Mouse (Mus musculus): ENCODE measurements around the gene Fam107b. TPM values are rescaled to one million over a fixed set of nuclear protein-coding genes. Genes with fewer than 3 reads are reported as not detected.

The Fam107b gene
- total and polyA plus RNA-seq, 3 experiments: 3.6 to 34.1 (median 19.4) TPM

DNA sequence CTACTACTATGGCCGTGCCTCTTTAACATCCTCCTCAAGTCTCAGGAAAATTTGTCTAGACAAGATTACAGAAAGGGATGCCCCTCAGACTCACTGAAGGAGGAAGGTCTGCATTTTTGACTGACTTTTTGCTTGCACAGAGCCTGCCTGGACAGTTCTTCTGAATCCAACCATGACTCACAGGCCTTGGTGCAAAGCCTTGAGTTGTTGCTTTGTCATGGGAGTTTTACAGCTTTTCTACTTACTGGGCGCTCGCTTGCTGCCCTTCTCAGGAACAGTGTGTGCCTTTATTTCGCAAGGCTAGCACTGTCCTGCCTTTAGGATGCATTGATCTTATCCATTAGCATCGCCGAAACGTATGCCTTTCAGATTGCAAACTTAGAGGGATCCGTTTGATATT lies 215.3 kb downstream of the Fam107b start:
- ATAC-seq (ENCODE audit: extremely low read depth, insufficient number of reproducible peaks, low FRiP score, poor library complexity, severe bottlenecking): no peak
- Histone ChIP-seq H3K4me3 (ENCODE audit: low read depth, low read length) (no peak overlapping the region), H3K36me3 (replicated peaks) (peaks cover 13% of the 10 kb centered on the region), H3K4me1 (ENCODE audit: insufficient read depth, low read depth, low read length) (no peaks in the 10 kb centered on the region), H3K9me3 (replicated peaks) (no peaks in the 10 kb centered on the region), H3K27me3 (ENCODE audit: insufficient read depth, low read length) (no peaks in the 10 kb centered on the region)
- no peak for TF ChIP-seq POLR2AphosphoS5 (IDR thresholded peaks at IDR 0.05; ENCODE audit: insufficient replicate concordance, low read depth, low read length)
- TF ChIP-seq GATA2 (IDR thresholded peaks at IDR 0.05; ENCODE audit: borderline replicate concordance, low read depth, low read length): no peak
- TF ChIP-seq CTCF (IDR thresholded peaks at IDR 0.05; ENCODE audit: low read depth, low read length): no peak
- no peak for TF ChIP-seq TAL1 (conservative IDR thresholded peaks at IDR 0.05; ENCODE audit: low read depth, low read length)
- TF ChIP-seq GATA1 (IDR thresholded peaks at IDR 0.05; ENCODE audit: borderline replicate concordance, low read length): no peak
- DNase-seq (ENCODE audit: low spot score): no peak

DNA sequence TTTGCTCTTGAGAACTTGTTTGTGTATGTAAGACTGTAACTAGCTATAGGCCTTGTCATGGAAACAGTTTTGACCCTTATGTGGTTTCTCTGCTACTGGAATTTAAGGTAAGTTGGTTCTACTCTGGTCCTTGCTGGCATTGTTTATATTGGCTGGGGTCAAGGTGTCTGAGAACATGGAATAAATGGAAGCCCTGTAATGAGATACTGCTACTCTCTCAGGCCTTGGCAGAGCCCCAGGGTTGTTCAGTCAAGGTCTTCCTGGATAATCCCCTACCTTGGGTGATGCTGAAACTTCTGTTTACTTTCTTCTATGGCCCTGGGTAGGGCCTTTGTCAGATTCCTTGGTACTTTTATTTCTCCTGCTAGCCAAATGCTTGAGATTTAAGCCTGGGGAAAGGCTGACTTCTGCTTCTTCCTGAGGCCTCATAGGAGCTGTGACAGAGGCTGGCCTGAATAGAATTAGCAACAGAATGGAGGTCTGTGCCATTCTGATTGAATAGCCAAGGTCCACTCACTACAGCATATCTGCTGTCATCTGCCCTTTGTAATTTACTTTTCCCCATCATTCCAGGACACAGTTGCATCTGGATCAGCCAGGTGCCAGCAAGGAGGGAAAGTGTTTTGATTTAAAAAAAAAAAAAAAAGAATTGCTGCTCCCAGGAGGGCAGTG lies 217.6 kb downstream of the Fam107b start:
- Histone ChIP-seq H3K27me3 (ENCODE audit: insufficient read depth, low read length) (no peaks in the 10 kb centered on the region), H3K36me3 (replicated peaks) (no peaks in the 10 kb centered on the region), H3K9me3 (replicated peaks) (no peaks in the 10 kb centered on the region), H3K4me3 (ENCODE audit: low read depth, low read length) (no peak overlapping the region), H3K4me1 (ENCODE audit: insufficient read depth, low read depth, low read length) (no peaks in the 10 kb centered on the region)
- no peak for TF ChIP-seq POLR2AphosphoS5 (IDR thresholded peaks at IDR 0.05; ENCODE audit: insufficient replicate concordance, low read depth, low read length)
- no peak for TF ChIP-seq GATA1 (IDR thresholded peaks at IDR 0.05; ENCODE audit: borderline replicate concordance, low read length)
- TF ChIP-seq GATA2 (IDR thresholded peaks at IDR 0.05; ENCODE audit: borderline replicate concordance, low read depth, low read length): no peak
- no peak for TF ChIP-seq CTCF (IDR thresholded peaks at IDR 0.05; ENCODE audit: low read depth, low read length)
- no peak for TF ChIP-seq TAL1 (conservative IDR thresholded peaks at IDR 0.05; ENCODE audit: low read depth, low read length)
- no peak for DNase-seq (ENCODE audit: low spot score)
- ATAC-seq (ENCODE audit: extremely low read depth, insufficient number of reproducible peaks, low FRiP score, poor library complexity, severe bottlenecking): no peak

DNA sequence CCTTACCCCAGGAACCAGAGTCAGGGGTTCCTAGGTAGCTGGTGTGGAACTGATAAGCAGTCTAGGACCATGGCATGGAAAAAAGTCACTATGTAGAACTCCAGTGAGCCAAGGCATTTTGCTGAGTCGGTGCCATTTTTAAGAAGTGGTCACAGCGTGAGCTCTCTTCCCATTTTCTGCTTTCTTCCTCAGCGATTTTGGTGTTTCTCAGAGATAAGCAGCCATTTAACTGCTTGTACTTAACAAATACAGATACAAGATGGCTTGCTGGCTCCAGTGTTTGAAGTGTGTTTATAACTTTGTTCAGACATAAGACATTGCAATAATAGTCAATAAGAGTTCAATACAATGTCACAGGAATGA lies 218.1 kb downstream of the Fam107b start:
- Histone ChIP-seq H3K9me3 (replicated peaks) (no peaks in the 10 kb centered on the region), H3K4me3 (ENCODE audit: low read depth, low read length) (no peak overlapping the region), H3K27me3 (ENCODE audit: insufficient read depth, low read length) (no peaks in the 10 kb centered on the region), H3K36me3 (replicated peaks) (no peaks in the 10 kb centered on the region), H3K4me1 (ENCODE audit: insufficient read depth, low read depth, low read length) (no peaks in the 10 kb centered on the region)
- no peak for TF ChIP-seq TAL1 (conservative IDR thresholded peaks at IDR 0.05; ENCODE audit: low read depth, low read length)
- TF ChIP-seq GATA1 (IDR thresholded peaks at IDR 0.05; ENCODE audit: borderline replicate concordance, low read length): no peak
- no peak for TF ChIP-seq POLR2AphosphoS5 (IDR thresholded peaks at IDR 0.05; ENCODE audit: insufficient replicate concordance, low read depth, low read length)
- no peak for TF ChIP-seq CTCF (IDR thresholded peaks at IDR 0.05; ENCODE audit: low read depth, low read length)
- no peak for TF ChIP-seq GATA2 (IDR thresholded peaks at IDR 0.05; ENCODE audit: borderline replicate concordance, low read depth, low read length)
- ATAC-seq (ENCODE audit: extremely low read depth, insufficient number of reproducible peaks, low FRiP score, poor library complexity, severe bottlenecking): no peak
- no peak for DNase-seq (ENCODE audit: low spot score)

DNA sequence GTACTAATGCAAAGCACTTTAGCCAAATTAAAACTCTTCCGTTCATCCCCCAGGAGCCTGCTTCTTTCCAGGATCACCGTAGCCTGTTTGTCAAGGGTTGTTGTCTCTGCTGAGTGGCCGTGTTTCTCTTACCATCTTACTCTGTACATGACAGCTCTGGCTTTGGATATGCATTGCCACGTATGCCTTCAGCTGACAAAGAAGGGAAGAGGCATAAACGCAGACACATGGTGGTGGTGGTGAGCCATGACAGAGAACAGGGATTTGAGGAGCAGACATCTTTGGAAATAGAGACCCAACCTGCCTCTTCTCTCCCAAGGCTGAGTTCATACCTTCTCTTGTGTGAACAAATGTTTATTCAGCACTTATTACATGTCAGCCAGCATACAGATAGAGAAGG lies 226.3 kb downstream of the Fam107b start:
- TF ChIP-seq GATA1 (IDR thresholded peaks at IDR 0.05; ENCODE audit: borderline replicate concordance, low read length): no peak
- TF ChIP-seq GATA2 (IDR thresholded peaks at IDR 0.05; ENCODE audit: borderline replicate concordance, low read depth, low read length): no peak
- TF ChIP-seq CTCF (IDR thresholded peaks at IDR 0.05; ENCODE audit: low read depth, low read length): no peak
- TF ChIP-seq POLR2AphosphoS5 (IDR thresholded peaks at IDR 0.05; ENCODE audit: insufficient replicate concordance, low read depth, low read length): no peak
- no peak for TF ChIP-seq TAL1 (conservative IDR thresholded peaks at IDR 0.05; ENCODE audit: low read depth, low read length)
- Histone ChIP-seq H3K9me3 (replicated peaks) (no peaks in the 10 kb centered on the region), H3K4me1 (ENCODE audit: insufficient read depth, low read depth, low read length) (no peaks in the 10 kb centered on the region)

DNA sequence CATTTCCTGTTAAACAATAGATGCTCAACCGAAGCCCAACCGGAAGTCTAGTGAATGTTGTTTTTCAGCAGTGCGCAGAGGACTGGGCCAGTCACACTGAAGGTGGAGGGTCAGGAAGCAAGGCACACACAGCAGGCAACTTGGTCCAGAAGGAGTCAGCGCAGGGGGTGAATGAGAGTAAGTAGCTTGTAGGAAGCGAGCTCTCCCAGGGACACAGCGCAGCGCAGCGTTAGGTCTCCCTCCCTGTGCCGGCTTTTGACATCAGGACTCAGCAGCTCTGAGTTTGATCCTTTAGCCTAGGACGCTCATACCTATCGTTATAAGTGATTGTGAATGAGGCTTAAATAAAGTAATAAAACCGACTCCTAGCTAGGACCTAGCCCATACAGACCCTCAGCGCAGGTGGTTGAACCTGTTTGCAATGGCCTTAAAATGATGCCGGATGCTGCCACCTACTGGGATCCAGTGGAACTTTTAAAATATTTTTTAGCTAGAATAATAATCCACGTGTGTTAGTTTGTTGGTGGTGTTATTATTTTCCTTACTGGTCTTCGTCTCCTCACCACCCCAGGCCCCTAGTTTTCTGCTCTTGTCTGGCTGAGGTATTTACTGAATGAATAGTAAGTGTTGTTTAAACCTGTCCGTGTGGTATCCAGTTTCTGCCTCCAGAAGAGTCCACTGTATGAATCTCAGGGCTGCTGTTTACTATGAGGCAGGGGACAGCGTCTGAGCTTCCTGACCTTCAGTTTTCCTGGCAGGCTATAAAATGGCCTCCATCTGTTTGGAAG lies 229.7 kb downstream of the Fam107b start:
- TF ChIP-seq CTCF (IDR thresholded peaks at IDR 0.05; ENCODE audit: low read depth, low read length) (no peak), TAL1 (conservative IDR thresholded peaks at IDR 0.05; ENCODE audit: low read depth, low read length) (no peak), GATA2 (IDR thresholded peaks at IDR 0.05; ENCODE audit: borderline replicate concordance, low read depth, low read length) (no peak), GATA1 (IDR thresholded peaks at IDR 0.05; ENCODE audit: borderline replicate concordance, low read length) (no peak), POLR2AphosphoS5 (IDR thresholded peaks at IDR 0.05; ENCODE audit: insufficient replicate concordance, low read depth, low read length) (no peak)
- no peaks in the 10 kb centered on the region for H3K9me3 ChIP-seq (replicated peaks)
- H3K4me1 ChIP-seq (ENCODE audit: insufficient read depth, low read depth, low read length): no peaks in the 10 kb centered on the region
- no peaks in the 10 kb centered on the region for H3K36me3 ChIP-seq (replicated peaks)
- DNase-seq (ENCODE audit: low spot score): no peak
- ATAC-seq (ENCODE audit: extremely low read depth, insufficient number of reproducible peaks, low FRiP score, poor library complexity, severe bottlenecking): no peak
- H3K27me3 ChIP-seq (ENCODE audit: insufficient read depth, low read length): no peaks in the 10 kb centered on the region
- no peak overlapping the region for H3K4me3 ChIP-seq (ENCODE audit: low read depth, low read length)

More for the DNA sequence above, 226.3 kb downstream of the Fam107b start:
- Histone ChIP-seq H3K4me3 (ENCODE audit: low read depth, low read length) (no peak overlapping the region), H3K36me3 (replicated peaks) (no peaks in the 10 kb centered on the region), H3K27me3 (ENCODE audit: insufficient read depth, low read length) (no peaks in the 10 kb centered on the region)
- DNase-seq (ENCODE audit: low spot score): no peak
- no peak for ATAC-seq (ENCODE audit: extremely low read depth, insufficient number of reproducible peaks, low FRiP score, poor library complexity, severe bottlenecking)

DNA sequence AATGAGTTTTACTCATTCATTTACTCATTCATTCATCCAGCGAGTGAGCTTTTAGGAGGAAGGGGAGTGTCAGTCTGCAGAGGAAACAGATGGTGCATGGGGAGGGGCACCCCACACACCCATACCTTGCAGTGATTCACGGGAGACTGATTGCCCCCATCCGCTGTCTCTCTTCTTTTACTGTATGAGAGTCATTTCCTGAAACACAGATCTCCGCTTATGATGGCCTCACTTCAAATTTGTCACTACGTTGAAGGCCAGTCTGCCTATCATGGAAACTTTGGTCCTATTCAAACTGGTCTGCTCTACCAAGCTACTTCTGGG lies 230.2 kb downstream of the Fam107b start:
- Histone ChIP-seq H3K27me3 (ENCODE audit: insufficient read depth, low read length) (no peaks in the 10 kb centered on the region), H3K9me3 (replicated peaks) (no peaks in the 10 kb centered on the region), H3K36me3 (replicated peaks) (no peaks in the 10 kb centered on the region), H3K4me3 (ENCODE audit: low read depth, low read length) (no peak overlapping the region), H3K4me1 (ENCODE audit: insufficient read depth, low read depth, low read length) (no peaks in the 10 kb centered on the region)
- no peak for TF ChIP-seq POLR2AphosphoS5 (IDR thresholded peaks at IDR 0.05; ENCODE audit: insufficient replicate concordance, low read depth, low read length)
- TF ChIP-seq TAL1 (conservative IDR thresholded peaks at IDR 0.05; ENCODE audit: low read depth, low read length): no peak
- TF ChIP-seq GATA2 (IDR thresholded peaks at IDR 0.05; ENCODE audit: borderline replicate concordance, low read depth, low read length): no peak
- no peak for TF ChIP-seq GATA1 (IDR thresholded peaks at IDR 0.05; ENCODE audit: borderline replicate concordance, low read length)
- TF ChIP-seq CTCF (IDR thresholded peaks at IDR 0.05; ENCODE audit: low read depth, low read length): no peak
- no peak for DNase-seq (ENCODE audit: low spot score)
- ATAC-seq (ENCODE audit: extremely low read depth, insufficient number of reproducible peaks, low FRiP score, poor library complexity, severe bottlenecking): no peak
